Mouse (Mus musculus) urinary bladder, postnatal 4 days (tissue): Measurements from ENCODE around the gene Spn.
"Not testable (repeated sequence)": the region's sequence is repeated elsewhere in the genome, so short reads cannot be mapped to it uniquely, and the experiment has no call there.

ENCODE experiments used
- DNase-seq, 2 experiments: peaks; one replicate each; pipeline ENCODE4 v3.0.0; 2021 to 2022; ENCODE audit warnings: low spot score in 2 of 2

Spn gene

DNA sequence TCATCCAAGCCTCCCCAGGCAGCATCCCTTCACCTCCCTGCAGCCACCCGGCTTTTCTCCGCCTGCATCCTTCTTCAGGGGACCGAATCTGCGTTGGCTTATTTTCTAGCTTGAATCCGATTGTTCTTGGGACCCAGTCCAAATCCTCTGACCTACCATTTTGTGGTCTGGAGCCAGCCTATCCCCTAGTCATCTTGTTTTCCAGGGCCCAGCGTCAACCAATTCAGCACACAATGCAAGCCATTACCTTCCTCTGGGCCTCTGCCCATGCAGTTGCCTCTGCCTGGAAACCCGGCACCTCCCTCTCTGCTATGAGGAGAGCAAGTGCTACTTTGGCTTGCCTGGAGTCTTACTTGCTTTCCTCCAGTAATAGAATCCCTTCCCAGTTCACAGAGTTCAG is 32.1 kb downstream of the Spn start:
- DNase-seq, result no peak

DNA sequence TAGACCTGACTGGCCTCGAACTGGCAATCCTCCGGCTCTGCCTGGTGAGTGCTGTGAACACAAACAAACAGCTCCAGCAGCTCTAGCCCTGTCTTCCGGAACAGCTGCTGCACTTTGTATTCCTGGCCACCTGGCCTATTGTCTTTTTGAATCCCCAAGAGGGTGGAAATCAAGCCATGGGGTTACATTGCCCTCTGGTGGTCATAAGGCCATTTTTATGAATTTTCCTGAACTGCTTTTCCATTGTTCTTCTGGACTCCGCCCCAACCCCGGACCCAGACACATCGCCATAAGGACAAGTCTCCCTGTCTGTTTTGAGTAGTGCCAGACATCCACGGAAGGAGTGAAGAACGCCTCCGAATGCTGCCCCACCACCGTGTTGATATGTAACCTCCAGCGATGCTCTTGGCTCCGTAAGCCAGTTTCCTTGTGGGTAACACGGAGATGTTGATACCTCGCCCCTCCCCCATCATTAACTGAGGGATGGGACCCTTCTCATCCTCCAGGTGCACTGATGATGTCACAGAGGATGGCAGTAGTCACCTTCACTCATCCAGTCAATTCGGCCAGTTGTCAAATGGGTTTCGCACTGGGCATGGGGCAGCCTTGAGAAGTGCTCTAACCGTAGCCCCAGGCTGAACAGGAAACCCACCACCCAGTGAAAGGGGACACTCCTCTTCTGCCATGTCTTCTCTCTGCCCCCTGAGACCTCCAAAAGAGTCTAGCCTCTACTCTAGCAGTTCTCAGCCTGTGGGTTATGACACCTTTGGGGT is 32.9 kb downstream of the Spn start:
- peak; percentile 64 to 69 for DNase-seq

DNA sequence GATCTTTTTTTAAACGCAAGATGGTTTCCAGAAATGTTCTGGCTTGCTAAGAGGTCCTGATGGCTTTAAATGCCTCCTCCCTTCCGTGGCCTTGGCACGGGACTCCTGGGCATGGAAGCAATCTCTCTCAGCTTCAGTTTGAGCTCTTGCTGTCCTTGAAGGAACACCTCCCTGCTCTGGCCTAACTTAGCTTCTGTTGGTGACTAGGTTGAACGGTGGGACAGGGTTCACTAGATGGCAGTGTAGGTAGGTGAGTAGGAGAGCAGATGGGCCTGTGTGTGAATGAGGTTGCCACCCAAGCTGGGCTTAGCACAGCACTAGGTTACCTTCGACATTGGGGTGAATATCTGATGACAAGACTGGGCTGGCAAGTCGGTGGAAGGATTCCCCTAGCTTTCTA is 33.7 kb downstream of the Spn start:
- DNase-seq, result no peak

DNA sequence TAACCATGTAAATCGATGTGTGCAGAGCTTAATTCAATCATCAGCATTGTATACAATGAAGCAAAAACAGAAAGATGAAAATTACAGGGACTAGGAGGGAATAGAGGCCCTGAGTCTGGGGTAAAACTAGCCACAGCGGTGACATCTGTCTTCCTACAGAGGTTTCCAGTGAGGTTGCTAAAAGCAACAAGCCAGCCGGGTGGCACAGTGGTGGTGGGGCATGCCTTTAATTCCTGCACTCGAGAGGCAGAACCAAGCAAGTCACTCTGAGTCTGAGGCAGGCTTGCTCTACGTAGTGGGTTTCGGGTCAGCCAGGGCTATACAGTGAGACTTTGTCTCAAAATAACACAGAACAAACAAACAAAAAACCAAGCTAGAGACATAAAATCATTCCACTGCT is 35.5 kb downstream of the Spn start:
- no peak for DNase-seq

DNA sequence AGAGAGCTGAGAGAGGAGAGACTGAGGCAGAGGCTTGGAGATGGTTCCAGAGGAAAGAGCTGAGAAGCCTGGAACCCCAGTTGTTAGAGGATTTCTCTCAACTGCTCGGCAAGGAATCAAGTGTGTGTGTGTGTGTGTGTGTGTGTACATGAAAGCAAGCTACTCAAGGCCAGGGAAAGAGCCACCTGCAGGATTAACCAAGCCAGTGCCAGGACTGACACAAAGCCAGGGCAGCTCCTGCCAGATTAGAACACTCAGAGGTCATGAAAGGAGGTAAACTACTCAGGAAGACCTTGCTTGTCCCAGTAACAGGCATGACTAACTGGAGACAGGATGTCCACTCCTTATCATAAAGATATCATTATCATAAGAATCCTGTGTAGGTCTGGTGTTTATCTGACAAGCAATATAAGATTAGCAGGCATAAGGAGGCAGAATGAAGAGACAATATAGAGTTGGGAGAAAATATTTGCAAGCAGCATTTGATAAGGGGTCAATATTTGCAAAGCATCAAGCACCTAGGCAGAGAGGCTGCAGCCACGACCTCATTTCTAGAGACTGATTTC is 36.1 kb downstream of the Spn start:
- no peak for DNase-seq

DNA sequence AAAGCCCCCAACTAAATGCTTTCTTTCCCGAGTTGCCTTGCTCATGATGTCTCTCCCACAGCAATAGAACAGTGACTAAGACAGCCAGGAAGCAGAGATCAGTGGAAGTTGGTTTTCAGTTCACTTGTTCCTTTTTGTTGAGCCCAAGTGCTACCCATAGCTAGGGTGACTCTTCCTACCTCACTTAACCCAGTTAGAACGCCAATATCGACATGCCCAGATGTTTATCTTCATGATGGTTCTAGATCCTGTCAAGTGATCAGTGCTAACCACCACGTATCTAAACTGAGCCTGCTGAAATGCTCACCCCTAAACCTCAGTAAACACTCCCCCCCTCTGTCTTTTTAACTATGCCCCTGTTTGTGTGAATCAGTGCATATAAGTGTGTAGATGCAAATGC is 38.1 kb downstream of the Spn start:
- DNase-seq, result no peak

DNA sequence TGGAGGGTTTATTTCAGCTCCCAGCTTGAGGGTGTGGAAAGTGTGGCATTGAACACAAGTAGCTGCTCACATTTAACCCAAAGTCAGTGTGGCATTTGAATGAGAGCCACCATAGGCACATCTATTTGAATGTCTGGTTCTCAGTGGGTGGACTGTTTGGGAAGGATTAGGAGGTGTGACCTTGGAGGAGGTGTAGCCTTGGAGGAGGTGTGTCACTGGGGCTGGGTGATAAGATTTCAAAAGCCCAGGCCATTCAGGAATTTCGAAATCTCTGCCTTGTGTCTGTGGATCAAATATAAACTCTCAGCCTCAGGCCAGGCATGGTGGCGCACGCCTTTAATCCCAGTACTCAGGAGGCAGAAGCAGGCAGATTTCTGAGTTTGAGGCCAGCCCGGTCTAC is 38.7 kb downstream of the Spn start:
- no peak for DNase-seq

DNA sequence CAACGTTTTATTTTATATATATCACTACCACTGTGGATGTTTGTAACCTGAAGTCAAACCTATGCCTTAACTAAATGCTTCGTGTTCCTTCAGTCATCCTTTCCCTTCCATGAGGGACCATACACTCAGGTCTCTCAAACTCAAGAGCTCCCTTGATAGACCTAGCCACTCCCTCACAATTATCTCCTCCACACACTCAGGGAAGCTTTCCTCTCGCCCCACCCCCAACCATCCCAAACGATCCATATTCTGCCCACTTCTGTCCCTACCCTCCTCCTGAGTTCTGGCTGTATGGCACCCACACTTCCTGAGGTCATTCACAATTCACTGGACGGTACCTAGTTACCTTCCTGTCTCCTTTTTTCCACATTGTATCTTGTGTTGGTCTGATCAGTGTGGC is 39.1 kb downstream of the Spn start:
- DNase-seq, result no peak

DNA sequence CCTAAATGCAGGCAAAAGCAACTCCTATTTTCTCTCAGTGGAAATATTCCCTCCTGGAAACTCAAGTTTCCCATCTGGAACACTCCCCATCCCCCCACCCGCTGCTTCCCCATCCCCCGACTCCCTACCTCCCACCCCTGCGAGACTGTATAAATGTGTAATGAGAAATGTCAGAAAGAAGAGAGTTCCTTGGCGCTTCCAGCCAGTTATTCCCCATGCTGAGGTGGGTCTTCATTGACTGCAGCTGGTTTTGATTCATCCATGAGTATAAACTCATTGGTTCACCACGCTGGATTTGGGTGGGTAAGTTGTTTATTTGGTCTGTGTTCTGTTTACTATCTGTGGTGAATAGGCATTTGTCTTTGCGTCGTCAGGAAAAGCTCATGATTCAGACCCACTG is 41.2 kb downstream of the Spn start:
- no peak for DNase-seq

DNA sequence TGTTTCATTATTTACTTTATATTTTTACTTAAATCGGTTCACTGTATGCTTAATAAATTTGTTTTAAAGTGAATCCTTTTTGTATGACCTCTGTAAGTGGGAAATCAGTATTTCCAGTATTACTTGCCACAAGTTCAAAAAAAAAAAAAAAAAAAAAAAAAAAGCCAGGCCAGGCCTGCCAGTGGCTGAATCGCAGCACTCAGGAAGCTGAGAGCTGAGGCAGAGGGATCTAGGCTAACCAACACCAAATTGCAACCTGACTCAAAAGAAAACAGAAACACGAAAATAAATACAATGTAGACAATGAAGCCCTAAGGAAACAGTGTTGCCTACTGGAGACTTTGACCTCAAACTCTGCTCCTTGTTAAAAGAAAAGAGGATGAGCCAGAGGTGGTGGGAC is 43.7 kb downstream of the Spn start:
- DNase-seq, result no peak

DNA sequence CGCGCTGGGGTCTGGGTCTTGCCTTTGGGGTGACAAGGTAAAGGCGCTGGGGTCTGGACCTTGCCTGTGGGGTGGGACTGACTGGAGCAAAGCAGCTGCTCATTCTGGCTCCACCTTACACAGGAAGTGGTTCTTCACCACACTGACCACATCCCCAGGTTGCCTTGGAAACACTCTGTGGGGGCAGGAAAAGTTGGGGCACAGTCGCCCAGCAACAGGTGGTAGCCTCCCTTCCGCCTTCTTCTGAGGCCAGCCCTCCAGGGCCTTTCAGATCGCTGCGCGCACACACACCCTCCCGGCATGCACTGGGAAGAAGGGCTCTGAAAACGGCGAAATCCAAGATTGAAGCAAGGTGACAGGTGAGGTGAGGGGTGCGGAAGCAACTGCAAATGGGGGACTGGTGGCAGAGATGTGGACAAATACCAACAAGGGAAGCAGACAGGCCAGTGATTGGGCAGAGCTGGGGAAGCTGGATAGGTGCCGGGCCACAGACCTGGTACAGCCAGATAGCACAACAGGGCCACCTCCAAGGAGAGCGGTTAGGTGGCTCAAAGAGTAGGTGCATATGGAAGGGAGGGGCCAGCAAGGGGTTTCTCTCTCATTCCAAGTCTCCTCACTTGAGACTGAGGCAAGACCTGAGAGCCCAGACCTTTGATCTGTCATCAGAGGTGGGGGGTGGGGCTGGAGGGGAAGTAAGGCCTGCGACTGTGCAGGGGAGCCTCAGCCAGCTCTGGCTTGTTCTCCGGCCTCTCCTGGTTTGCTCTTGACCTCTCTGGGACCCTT is 46.3 kb downstream of the Spn start, which contains the start of gene AI467606:
Gene AI467606, plus strand, starts transcription at position 246 of the 783 bp plus-strand sequence.
- peak in 1 of 2 experiments; percentile 43 for DNase-seq

DNA sequence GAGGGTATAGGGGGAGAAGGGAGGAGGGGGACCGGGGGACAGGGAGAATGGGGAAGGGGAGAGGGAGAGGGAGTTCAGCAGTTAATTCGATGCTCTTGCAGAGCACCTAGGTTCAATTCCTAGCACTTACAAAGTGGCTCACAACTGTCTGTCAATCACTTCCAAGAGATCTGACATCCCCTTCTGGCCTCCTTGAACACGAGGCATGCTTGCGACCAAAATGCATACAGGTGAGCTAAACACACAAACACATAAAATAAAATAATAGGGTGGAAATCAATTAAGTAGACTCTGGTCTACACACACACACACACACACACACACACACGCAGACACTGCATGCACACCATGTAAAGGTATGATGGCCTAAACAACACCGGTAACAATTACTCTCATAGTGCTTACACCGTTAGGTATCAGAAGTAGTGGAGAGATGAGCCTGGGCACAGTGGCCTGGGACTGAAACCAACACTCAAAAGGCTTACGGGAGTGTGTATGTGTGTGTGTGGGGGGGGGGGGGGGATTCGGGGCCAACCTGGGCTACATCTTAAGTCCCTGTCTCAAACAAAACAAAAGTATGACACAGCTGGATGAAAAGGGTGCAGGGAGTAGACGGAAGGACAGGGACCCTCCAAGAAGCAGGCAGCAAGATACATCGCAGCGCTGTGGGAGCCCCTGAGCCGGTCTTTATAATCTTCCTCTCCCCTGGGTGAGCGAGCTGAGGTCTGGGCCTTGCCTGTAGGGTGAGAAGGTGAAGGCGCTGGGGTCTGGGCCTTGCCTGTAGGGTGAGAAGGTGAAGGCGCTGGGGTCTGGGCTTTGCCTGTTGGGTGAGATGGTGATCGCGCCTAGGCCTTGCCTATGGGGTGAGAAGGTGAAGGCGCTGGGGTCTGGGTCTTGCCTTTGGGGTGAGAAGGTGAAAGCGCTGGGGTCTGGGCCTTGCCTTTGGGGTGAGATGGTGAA is 47.2 kb downstream of the Spn start:
- DNase-seq, result no peak

DNA sequence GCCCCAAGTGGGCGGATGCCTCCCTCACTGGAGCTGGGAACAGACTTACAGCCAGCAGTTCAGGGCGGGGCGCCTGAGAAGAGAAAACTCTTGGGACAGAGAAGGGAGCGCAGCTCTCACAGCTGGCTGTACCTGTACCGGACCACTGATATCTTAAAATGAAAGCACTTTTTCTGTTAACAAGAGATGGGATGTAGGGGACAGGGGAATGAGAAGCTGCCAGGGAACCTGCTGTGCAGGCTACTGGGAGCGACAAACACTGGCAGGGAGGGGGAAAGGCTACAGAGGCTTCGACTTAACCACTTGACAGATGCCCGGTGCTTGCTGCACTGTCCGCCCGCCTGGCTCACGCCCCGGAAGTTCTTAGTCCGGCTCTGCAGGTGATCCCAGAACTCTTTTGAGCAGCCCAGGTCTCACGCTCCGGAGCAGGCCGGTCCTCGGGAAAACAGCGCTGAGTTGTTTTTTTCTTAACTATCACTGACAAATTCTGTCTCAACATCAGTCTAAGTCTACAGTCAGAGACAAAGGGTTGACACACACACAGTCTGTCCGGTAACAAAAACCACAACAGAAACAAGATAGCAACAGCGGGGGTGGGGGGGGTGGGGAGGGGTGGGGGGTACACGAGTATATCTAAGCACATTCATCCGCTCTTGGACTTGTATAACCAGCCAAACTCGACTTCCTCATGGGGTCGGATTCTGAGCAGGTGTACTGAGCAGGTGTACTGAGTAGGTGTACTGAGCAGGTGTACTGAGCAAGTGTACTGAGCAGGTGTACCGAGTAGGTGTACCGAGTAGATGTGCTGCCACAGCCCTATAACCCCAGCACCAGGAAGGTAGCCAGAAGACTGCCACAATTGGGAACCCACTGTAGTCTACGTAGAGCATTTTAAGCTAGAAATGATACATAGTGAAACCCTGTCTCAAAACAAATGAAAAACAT is 48.5 kb downstream of the Spn start:
- DNase-seq, result no peak

DNA sequence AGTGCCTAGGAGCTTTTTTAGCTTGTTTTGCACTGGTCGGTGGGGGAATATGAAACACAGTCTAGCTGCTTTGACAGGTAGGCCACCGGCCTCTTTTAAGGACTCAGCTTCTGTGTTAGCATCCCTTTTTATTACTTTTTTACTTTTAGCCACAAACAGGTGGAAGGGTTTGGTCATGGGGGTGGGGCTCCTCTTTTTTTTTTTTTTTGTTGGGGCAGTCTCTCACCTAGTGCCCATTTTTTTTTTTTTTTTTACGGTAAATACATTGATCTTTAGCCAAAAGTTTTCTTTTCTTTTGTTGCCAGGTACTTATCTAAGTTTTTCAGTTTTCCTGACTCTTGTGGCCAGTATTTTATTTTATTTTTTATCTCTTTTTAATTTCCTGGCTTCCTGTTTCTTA is 49.5 kb downstream of the Spn start:
- no peak for DNase-seq

DNA sequence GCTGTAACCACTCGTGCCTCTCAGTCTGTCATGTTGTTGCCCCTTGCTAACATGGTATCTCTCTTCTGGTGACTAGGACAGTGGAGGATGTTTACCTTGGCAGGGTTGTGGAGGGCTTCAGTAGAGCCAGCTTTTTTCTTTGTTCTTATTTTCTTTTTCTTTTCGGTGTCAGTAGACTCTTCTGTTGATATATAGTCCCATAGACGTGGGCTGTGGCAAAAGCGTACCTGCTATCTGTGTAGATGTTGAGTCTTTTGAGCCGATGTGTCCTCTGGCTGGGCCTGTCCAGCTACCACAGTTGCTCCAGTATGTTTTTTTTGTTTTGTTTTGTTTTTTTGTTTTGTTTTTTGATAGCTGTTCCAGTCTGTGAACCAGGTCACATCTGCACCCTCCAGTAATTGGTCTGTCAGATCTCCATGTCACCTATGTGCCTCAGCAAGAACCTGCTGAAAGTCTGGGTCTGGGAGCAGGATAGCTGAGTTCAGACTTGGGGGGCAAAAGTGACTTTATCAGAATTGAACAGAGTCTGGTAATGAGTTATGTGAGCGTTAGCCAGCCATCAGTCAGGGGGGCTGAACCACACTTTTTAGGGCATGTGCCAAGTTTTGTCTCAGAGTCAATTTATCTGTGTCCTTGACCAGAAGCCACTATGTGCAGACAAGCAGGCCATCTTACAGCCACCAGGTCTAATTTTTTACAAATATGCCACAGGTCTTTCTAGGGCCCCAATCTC is 50.2 kb downstream of the Spn start, which contains the start of gene Zg16:
Gene Zg16, minus strand, starts transcription at position 51 of the 733 bp plus-strand sequence.
- not testable (repeated sequence) for DNase-seq

DNA sequence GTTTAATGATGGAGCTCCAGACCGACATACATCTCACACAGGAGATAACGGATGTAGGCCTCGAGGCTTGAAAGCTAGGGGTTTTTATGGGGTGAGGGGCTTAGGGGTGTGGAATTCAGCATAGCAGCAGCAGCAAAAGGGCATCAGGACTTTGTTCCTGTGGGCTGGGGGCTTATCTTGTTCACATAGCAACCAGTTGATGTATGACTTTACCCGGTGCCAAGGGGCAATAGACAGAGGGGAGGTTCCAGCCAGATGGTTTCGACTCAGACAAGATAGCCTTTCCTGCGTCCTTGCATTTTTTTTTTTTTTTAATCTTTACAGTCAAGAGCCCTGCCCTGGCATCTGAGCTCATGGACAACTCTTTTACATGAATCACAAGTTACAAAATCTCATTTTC is 51.9 kb downstream of the Spn start:
- DNase-seq, result not testable (repeated sequence)

DNA sequence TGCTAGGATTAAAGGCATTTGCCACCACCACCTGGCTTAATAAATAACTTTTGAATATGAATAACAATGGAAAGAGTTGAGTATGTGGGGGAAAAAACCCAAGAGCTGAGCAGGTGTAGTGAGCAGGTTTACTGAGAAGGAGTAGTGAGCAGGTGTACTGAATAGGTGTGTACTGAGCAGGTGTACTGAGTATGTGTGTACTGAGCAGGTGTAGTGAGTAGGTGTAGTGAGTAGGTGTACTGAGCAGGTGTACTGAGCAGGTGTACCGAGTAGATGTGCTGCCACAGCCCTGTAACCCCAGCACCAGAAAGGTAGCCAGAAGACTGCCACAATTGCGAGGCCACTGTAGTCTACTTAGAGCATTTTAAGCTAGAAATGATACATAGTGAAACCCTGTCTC is 52.8 kb downstream of the Spn start:
- no peak for DNase-seq

DNA sequence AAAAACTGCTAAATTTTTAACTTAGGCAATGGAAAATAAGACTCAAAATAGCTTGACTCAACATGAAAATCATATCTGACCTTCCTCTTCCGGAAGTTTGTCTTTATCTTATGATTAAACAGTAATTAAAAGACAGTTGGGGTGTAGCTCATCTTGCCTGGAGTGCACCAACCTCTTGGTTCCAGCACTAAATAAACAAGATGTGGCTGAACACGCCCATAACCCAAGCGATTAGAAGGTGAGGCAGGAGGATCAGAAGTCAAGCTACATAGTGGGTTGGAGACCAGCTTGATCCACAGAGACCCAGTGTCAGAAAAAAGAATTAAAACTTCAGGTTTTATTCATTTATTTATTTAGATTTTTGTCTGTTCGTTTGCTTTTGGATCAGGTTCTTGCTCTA is 53.9 kb downstream of the Spn start:
- DNase-seq, result no peak

DNA sequence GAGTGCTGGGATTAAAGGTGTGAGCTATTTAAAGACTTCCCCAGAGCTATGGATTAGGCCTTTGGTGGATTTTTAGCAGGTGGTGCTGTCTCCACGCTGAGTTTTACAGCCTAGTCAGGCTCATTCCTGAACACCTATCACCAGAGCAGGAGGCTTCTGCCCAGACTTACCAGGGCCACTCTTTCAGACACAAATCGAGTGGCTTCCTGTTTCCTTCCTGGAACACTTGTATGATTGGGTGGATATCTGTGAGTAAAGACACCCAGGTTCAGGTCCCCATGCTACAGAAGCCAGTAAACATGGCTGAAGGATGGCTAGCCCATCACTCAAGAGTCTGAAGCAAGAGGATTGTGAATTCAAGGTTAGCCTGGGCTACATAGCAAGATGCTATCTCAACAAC is 54.6 kb downstream of the Spn start:
- no peak for DNase-seq

DNA sequence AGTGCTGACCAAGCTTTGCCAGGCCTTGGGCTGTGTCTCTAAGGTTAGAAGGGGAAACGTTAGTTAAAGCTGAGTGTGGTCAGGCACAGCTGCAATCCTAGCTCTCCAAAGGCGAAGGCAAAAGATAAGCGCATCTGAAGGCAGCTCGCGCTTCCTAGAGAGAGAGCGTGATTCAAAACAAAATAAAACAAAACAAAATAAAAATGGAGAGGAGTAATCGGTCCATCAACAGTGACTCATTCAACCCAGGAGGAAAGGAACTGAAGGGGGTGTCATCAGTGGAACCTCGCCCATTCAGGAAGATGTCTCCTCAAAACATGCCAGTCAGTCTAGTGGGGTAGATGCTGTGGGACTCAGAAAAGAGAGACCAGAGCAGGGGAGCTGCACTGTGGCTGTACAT is 55.4 kb downstream of the Spn start:
- no peak for DNase-seq
